Mouse (Mus musculus) testis, adult 2 months (tissue): ENCODE measurements around the gene Cdiptos. TPM values are rescaled to one million over a fixed set of nuclear protein-coding genes. Genes with fewer than 3 reads are reported as not detected.

Experiments used
- H3K27ac ChIP-seq: fragments of 200-500 bp; 2 replicates; pipeline ENCODE4 v1.5.1; 2012; ENCODE audit warnings: low read depth, low read length; ENCODE audit not compliant: control insufficient read depth, insufficient read depth
- H3K27me3 ChIP-seq: fragments of 200-500 bp; 2 replicates; pipeline ENCODE4 v1.6.1; 2012; ENCODE audit warnings: mild to moderate bottlenecking, low read length, moderate library complexity; ENCODE audit not compliant: control insufficient read depth, insufficient read depth
- H3K36me3 ChIP-seq: fragments of 200-500 bp; 2 replicates; pipeline ENCODE4 v1.6.1; 2012; ENCODE audit warnings: mild to moderate bottlenecking, low read length; ENCODE audit not compliant: control insufficient read depth, insufficient read depth
- H3K4me1 ChIP-seq: fragments of 200-500 bp; 2 replicates; pipeline ENCODE4 v1.6.1; 2012; ENCODE audit warnings: low read length; ENCODE audit not compliant: control insufficient read depth, insufficient read depth
- H3K4me3 ChIP-seq: fragments of 200-500 bp; 2 replicates; pipeline ENCODE4 v1.5.1; 2012; ENCODE audit warnings: low read depth, mild to moderate bottlenecking, low read length, moderate library complexity, mixed read lengths; ENCODE audit not compliant: control insufficient read depth
- CTCF ChIP-seq: fragments of 200-500 bp; IDR thresholded peaks from 2 replicates; pipeline ENCODE4 v1.5.1; 2012; ENCODE audit warnings: low read depth, mild to moderate bottlenecking, inconsistent platforms, low read length, moderate library complexity; ENCODE audit not compliant: control insufficient read depth, insufficient read depth, insufficient replicate concordance
- POLR2A ChIP-seq: fragments of 200-500 bp; IDR thresholded peaks from 2 replicates; pipeline ENCODE4 v1.6.1; 2012; ENCODE audit warnings: low read depth, mild to moderate bottlenecking, inconsistent platforms, low read length, moderate library complexity; ENCODE audit not compliant: control insufficient read depth
- polyA plus RNA-seq: library from polyadenylated mRNA; depleted of rRNA; stranded (reverse); fragments of >200 nt; gene quantifications from 2 replicates; pipeline ENCODE4 v1.2.3, GENCODE M21; 2012

Cdiptos gene
- polyA plus RNA-seq, 1 experiment: 822 TPM

DNA sequence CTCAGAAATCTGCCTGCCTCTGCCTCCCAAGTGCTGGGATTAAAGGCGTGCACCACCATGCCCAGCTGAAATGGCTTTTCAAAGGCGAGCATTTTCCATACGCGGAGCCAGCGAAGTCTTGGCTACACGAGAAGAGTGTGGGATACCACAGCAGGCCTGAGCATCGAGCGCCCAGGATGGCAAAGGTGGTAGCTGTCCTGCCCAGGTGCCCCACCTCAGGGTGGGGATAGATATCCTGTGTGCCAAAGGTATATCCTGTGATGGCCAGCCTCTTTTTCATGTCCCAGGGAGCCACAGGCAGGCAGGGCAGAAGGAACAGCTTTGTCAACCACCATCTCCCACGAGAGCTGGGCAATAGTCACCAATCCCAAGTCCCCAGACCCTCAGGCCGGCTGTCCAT lies 36.9 kb upstream of the Cdiptos start:
- peaks cover 13% of the 10 kb centered on the region for H3K4me1 ChIP-seq

DNA sequence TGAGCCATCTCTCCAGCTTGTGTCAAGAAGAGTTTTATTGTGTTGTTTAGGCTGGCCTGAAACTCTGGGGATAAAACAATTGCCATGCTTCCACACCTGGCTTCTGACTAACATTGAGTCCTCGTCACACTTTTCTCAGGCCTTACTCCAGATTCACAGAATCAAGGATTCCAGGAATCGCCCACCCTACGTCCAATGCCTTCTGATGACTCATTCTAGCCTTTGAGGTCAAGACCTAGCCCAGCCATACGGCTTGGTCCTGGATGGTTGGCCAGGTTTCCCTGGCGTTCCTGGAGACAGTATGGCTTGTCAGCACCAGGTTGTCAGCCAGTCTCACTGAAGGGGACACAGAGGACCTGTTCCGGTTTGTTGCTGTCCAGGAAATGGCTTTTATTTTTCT lies 36.5 kb upstream of the Cdiptos start:
- Histone ChIP-seq H3K27me3 (no peaks in the 10 kb centered on the region), H3K36me3 (0 out of 2 replicates have a peak, but pooled peaks cover 1% of the 10 kb centered on the region), H3K27ac (no peak overlapping the region), H3K4me3 (no peak overlapping the region), H3K4me1 (peaks cover 13% of the 10 kb centered on the region)
- no peak for TF ChIP-seq CTCF
- TF ChIP-seq POLR2A: no peak

More for the DNA sequence above, 36.9 kb upstream of the Cdiptos start:
- TF ChIP-seq POLR2A (no peak), CTCF (no peak)
- no peak overlapping the region for H3K4me3 ChIP-seq
- 0 out of 2 replicates have a peak, but pooled peaks cover 1% of the 10 kb centered on the region for H3K36me3 ChIP-seq
- H3K27ac ChIP-seq: no peak overlapping the region
- no peaks in the 10 kb centered on the region for H3K27me3 ChIP-seq

DNA sequence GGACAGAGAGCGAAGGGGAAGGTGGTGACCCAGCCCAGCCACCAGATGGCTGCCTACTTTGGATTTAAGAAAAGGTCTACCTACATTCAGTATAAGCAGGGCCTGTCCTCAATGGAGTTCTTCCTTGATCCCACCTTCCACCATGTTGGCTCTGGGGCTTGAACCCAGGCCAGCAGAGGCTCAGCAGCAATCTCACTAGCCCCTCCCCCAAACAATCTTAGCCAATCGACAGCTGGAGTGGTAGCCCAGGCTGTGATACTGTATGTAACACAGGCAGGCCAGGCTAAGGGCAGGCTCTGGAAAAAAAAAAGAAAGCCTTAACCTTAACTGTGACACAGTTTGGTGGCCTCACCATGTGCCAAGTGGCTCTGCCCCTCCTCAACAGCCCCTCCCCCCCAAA lies 35.8 kb upstream of the Cdiptos start:
- Histone ChIP-seq H3K4me1 (peaks cover 13% of the 10 kb centered on the region), H3K4me3 (no peak overlapping the region), H3K27ac (no peak overlapping the region), H3K27me3 (no peaks in the 10 kb centered on the region), H3K36me3 (0 out of 2 replicates have a peak, but pooled peaks cover 1% of the 10 kb centered on the region)
- no peak for TF ChIP-seq CTCF
- no peak for TF ChIP-seq POLR2A

DNA sequence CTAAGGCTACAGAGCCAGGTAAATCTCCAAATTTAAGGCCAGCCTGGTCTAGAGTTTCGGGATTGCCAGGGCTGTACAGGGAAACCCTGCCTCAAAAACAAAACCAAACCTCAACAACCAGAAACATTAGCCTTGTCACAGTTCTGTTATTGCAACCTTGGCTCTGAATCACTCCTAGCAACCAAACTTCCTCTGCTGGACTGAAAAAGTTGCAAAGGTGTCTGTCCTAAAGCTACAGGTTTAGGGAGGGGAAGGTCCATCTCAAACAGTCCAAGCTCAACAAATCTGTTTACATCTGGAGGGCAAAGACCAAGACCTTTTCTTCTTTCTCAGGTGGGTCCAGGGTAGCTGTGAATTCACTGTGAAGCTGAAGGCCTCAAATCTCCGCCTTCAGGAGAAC lies 35.2 kb upstream of the Cdiptos start:
- Histone ChIP-seq H3K27me3 (no peaks in the 10 kb centered on the region), H3K4me1 (peaks cover 7% of the 10 kb centered on the region), H3K27ac (no peak overlapping the region), H3K36me3 (0 out of 2 replicates have a peak, but pooled peaks cover 1% of the 10 kb centered on the region), H3K4me3 (no peak overlapping the region)
- TF ChIP-seq POLR2A: no peak
- TF ChIP-seq CTCF: no peak

DNA sequence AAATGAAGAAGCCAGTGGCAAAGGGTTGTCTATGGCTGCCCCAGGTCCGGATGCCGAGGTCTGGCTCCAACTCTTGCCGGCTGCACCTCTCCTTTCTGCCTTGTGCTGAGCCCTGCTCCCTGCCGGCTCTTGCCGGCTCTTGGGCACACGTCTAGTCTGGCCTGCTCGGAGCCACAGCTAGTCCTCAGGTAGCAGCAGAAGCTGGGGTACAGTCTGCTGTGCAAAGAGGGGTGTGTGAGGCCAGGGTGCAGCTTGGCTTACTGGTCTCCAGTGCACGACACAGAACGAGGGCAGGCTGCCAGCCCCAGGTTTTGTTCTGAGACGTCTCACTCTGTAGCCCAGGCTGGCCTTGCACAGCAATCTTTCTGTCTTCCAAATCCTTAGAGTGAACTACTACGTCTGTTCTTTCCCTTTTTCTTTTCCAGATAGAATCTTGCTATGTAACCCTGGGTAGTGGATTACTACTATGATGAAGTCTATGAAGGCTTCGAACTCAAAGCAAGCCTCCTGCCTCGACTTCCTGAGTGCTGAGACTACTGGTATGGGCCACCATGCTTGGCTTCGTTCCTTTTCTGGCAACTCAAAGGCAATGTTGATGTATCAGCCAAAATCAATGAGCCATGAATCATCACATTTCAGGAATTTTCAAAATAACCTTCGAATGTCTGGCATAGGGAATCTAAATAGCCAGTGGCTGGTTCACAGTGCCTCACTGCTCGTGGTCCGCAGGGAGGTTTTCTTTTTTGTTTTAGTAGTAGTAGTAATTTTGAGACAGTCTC lies 33.6 kb upstream of the Cdiptos start:
- no peaks in the 10 kb centered on the region for H3K36me3 ChIP-seq
- no peaks in the 10 kb centered on the region for H3K27me3 ChIP-seq
- H3K4me1 ChIP-seq: peaks cover 5% of the 10 kb centered on the region; the same call in 1 of the 2 replicates
- no peak overlapping the region for H3K4me3 ChIP-seq
- peak overlapping the region; percentile 10; the same call in 1 of the 2 replicates for H3K27ac ChIP-seq
- TF ChIP-seq CTCF (no peak), POLR2A (no peak)

DNA sequence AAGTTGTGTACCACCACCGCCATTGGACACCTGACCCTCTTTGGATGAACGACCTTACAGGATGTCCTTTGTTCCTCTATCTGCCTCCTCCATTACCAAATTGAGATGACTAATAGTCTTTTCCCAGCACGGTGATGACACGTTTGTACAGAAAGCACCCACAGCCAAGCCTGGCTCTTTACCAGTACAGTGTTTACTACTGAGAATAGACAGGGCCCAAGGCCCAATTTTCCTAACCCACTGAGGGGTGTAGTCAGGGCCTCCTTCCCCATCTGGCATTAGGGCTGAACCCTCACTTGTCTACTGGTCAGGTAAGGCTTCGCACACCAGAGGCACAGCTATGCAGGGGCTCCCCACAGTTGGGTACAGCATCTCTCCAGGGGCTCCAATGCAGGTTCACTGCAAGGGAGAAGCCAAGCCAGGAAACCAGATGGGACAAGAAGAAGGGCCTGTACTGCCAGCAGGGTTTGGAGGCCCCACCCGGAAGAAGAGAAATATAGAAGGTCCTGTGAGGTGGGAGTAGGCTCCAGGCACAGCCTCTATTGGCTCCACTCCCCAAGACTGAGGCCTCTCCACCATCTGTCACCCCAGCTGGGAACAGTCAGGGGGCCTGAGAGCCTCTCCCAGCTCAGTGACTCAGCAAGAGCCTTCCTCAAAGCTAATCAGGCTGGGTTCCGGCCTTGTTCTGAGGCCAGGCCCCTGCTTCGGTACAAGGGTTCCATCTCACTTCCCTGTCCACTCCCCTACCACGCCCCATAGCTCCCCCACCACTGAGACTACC lies 32.5 kb upstream of the Cdiptos start:
- Histone ChIP-seq H3K4me3 (no peak overlapping the region), H3K4me1 (peaks cover 5% of the 10 kb centered on the region; the same call in 1 of the 2 replicates)

More for the DNA sequence above, 32.5 kb upstream of the Cdiptos start:
- Histone ChIP-seq H3K36me3 (no peaks in the 10 kb centered on the region), H3K27ac (peak overlapping the region; percentile 85), H3K27me3 (no peaks in the 10 kb centered on the region)
- TF ChIP-seq POLR2A (no peak), CTCF (no peak)
